ENCODE assay signal across 8 mouse cellular contexts in the genomic region with DNA sequence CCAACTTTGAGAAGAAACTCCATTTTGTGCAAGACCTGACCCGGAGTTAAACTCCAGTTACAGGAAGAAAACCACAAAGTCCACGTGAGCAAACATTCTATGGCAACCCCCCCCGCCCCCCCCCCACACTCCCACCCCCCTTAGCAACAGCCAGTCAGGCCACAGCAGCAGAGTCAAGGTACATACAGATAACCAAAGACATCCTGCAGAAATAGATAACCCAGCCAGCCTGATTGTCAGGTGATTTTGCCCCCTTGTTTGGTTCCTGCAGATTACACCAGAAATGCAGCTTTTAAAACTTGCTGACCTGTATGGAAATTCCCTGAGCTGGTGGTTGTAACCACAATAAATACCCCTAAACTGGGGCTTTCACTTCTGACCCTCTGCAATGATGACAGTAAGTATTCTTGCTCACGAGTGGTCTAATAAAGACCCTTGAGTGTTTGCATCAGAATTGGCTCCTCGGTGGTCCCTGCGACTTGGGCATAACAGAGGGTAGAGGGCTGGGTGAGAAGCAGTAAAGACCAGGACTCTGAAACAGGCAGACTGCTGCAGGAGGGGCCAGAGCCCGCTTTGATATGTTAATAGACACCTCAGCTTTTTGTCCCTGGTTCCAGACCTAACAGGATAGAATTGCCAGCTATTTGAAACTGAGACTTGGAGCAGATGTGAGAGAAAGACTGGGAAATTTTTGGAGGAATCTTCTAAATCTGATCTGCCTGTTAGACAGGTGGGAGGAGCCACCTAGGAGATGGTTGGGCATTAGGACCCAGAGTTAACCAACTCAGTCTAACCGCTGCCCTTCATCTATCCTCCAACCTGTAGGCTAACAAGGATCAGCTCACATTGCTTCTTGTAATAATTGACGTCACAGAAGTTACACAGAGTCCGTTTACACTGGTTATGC. TPM values are rescaled to one million over a fixed set of nuclear protein-coding genes. Genes with fewer than 3 reads are reported as not detected.
DNase-seq lines count a peak whose midpoint lies in the region; ATAC-seq and TF ChIP-seq lines count a peak whose summit lies in the region.

No protein-coding gene starts in this region.

- no peak for TF ChIP-seq POLR2A in testis, adult 2 months (IDR thresholded peaks at IDR 0.05; ENCODE audit: control insufficient read depth, low read depth, low read length)
- TF ChIP-seq POLR2A in limb, embryonic 14.5 days (IDR thresholded peaks at IDR 0.05; ENCODE audit: borderline replicate concordance, extremely low read depth, insufficient read depth, insufficient read length): no peak

- no peaks in the 10 kb centered on the region for H3K36me3 ChIP-seq in testis, adult 2 months (ENCODE audit: control insufficient read depth, insufficient read depth, low read length)
- no peaks in the 10 kb centered on the region for H3K36me3 ChIP-seq in embryonic facial prominence, embryonic 11.5 days (replicated peaks; ENCODE audit: control insufficient read depth, insufficient read depth, low read depth, low read length)
- no peaks in the 10 kb centered on the region for H3K36me3 ChIP-seq in hindbrain, embryonic 11.5 days (ENCODE audit: control insufficient read depth, insufficient read depth, low read length)
- no peaks in the 10 kb centered on the region for H3K36me3 ChIP-seq in limb, embryonic 14.5 days (ENCODE audit: control insufficient read depth, insufficient read depth, low read length)

- WGBS in embryonic facial prominence, embryonic 11.5 days: 10% methylated on average over 10 of the region's 10 CpGs
- WGBS in hindbrain, embryonic 11.5 days: 4% methylated on average over 10 of the region's 10 CpGs
- WGBS in limb, embryonic 14.5 days: 11% methylated on average over 9 of the region's 10 CpGs

- H3K4me1 ChIP-seq in testis, adult 2 months (ENCODE audit: control insufficient read depth, insufficient read depth, low read length): peaks cover 4% of the 10 kb centered on the region
- no peaks in the 10 kb centered on the region for H3K4me1 ChIP-seq in embryonic facial prominence, embryonic 11.5 days (ENCODE audit: control insufficient read depth, insufficient read depth, low read length)
- H3K4me1 ChIP-seq in hindbrain, embryonic 11.5 days (replicated peaks; ENCODE audit: control insufficient read depth, insufficient read depth, low read length): peaks cover 3% of the 10 kb centered on the region
- H3K4me1 ChIP-seq in limb, embryonic 14.5 days (ENCODE audit: control insufficient read depth, insufficient read depth, low read length): no peaks in the 10 kb centered on the region

- H3K27me3 ChIP-seq in testis, adult 2 months (ENCODE audit: control insufficient read depth, insufficient read depth, low read length): no peaks in the 10 kb centered on the region
- H3K27me3 ChIP-seq in embryonic facial prominence, embryonic 11.5 days (ENCODE audit: control insufficient read depth, insufficient read depth, low read length): no peaks in the 10 kb centered on the region
- no peaks in the 10 kb centered on the region for H3K27me3 ChIP-seq in hindbrain, embryonic 11.5 days (ENCODE audit: control insufficient read depth, insufficient read depth, low read length)
- no peaks in the 10 kb centered on the region for H3K27me3 ChIP-seq in limb, embryonic 14.5 days (ENCODE audit: control insufficient read depth, insufficient read depth, low read length)

- H3K4me2 ChIP-seq in embryonic facial prominence, embryonic 11.5 days (ENCODE audit: low read depth, low read length): peak overlapping the region; percentile 50
- H3K4me2 ChIP-seq in hindbrain, embryonic 11.5 days (replicated peaks; ENCODE audit: low read depth, low read length): peak overlapping the region; percentile 37
- H3K4me2 ChIP-seq in limb, embryonic 14.5 days (replicated peaks; ENCODE audit: low read depth, low read length, severe bottlenecking): peak overlapping the region; percentile 45

- peak; percentile 79 for ATAC-seq in embryonic facial prominence, embryonic 11.5 days (replicated peaks; ENCODE audit: insufficient number of reproducible peaks, low FRiP score, low TSS enrichment, low read depth)
- peak; percentile 75 for ATAC-seq in hindbrain, embryonic 11.5 days (ENCODE audit: low FRiP score)
- ATAC-seq in limb, embryonic 14.5 days (ENCODE audit: low FRiP score, low read depth): peak; percentile 70; the same call in 1 of the 2 replicates
- ATAC-seq in frontal cortex, adult (ENCODE audit: low TSS enrichment): no peak; the same call in 1 of the 2 replicates

- H3K9me3 ChIP-seq in embryonic facial prominence, embryonic 11.5 days (replicated peaks; ENCODE audit: control insufficient read depth, low read length): no peaks in the 10 kb centered on the region
- no peaks in the 10 kb centered on the region for H3K9me3 ChIP-seq in hindbrain, embryonic 11.5 days (ENCODE audit: control insufficient read depth, low read length)
- no peaks in the 10 kb centered on the region for H3K9me3 ChIP-seq in limb, embryonic 14.5 days (ENCODE audit: control insufficient read depth, low read length)

- peak overlapping the region; percentile 63 for H3K27ac ChIP-seq in testis, adult 2 months (ENCODE audit: control insufficient read depth, insufficient read depth, low read depth, low read length)
- no peak overlapping the region for H3K27ac ChIP-seq in embryonic facial prominence, embryonic 11.5 days (replicated peaks; ENCODE audit: low read depth, low read length)
- 0 out of 2 replicates have a peak overlapping the region, but pooled peaks have one; percentile 10 for H3K27ac ChIP-seq in hindbrain, embryonic 11.5 days (ENCODE audit: low read depth, low read length)
- no peak overlapping the region for H3K27ac ChIP-seq in limb, embryonic 14.5 days (replicated peaks; ENCODE audit: low read depth, low read length)

- peak overlapping the region; percentile 80 for H3K4me3 ChIP-seq in testis, adult 2 months (ENCODE audit: control insufficient read depth, low read depth, low read length)
- no peak overlapping the region for H3K4me3 ChIP-seq in embryonic facial prominence, embryonic 11.5 days (ENCODE audit: low read depth, low read length)
- H3K4me3 ChIP-seq in hindbrain, embryonic 11.5 days (ENCODE audit: low read depth, low read length): peak overlapping the region; percentile 6; the same call in 1 of the 2 replicates
- H3K4me3 ChIP-seq in limb, embryonic 14.5 days (replicated peaks; ENCODE audit: low read length): peak overlapping the region; percentile 21

- H3K9ac ChIP-seq in embryonic facial prominence, embryonic 11.5 days (replicated peaks; ENCODE audit: low read length): no peak overlapping the region
- H3K9ac ChIP-seq in hindbrain, embryonic 11.5 days (ENCODE audit: low read depth, low read length): peak overlapping the region; percentile 15; the same call in 1 of the 2 replicates
- no peak overlapping the region for H3K9ac ChIP-seq in limb, embryonic 14.5 days (ENCODE audit: low read depth, low read length, severe bottlenecking)

- no peak for DNase-seq in testis, postnatal 14 days (ENCODE audit: low spot score)
- DNase-seq in embryonic facial prominence, embryonic 11.5 days (ENCODE audit: low spot score): peak; percentile 74
- DNase-seq in hindbrain, embryonic 11.5 days (ENCODE audit: low spot score): peak; percentile 51
- no peak for DNase-seq in limb, embryonic 14.5 days (ENCODE audit: low spot score)
- peak; percentile 78 for DNase-seq in naive thymus-derived CD4-positive, alpha-beta T cell, adult 2 months (ENCODE audit: low read depth)
- DNase-seq in urinary bladder, postnatal 4 days (ENCODE audit: low spot score in 2 of 2): no peak

- TF ChIP-seq CTCF in testis, adult 2 months (IDR thresholded peaks at IDR 0.05; ENCODE audit: control insufficient read depth, insufficient read depth, insufficient replicate concordance, low read depth, low read length): no peak

RNA-seq across cellular contexts. Expression of a gene that starts 5.1 kb away (rescaled TPM):
- 2.2 TPM in 2 replicates for polyA plus RNA-seq in testis, adult 2 months (2012; rRNA removed)
- 0.49 and 0.66 TPM in 2 replicates for polyA plus RNA-seq in embryonic facial prominence, embryonic 11.5 days (2014; fragmentation: Nextera tagmentation; extraction: Ambion mirVana)
- 0.25 and 0.91 TPM in 2 replicates for polyA plus RNA-seq in hindbrain, embryonic 11.5 days (2014; fragmentation: Nextera tagmentation; extraction: Ambion mirVana)
- polyA plus RNA-seq in limb, embryonic 14.5 days (2012; rRNA removed): 0.08 and 0.15 TPM in 2 replicates
- polyA plus RNA-seq in limb, embryonic 14.5 days (2014; fragmentation: Nextera tagmentation; extraction: Ambion mirVana): not detected in 2 replicates

RNA-seq across cellular contexts. Expression of a gene that starts 14.9 kb away (rescaled TPM):
- 0.17 and 0.26 TPM in 2 replicates for polyA plus RNA-seq in testis, adult 2 months (2012; rRNA removed)
- polyA plus RNA-seq in embryonic facial prominence, embryonic 11.5 days (2014; fragmentation: Nextera tagmentation; extraction: Ambion mirVana): 0.45 TPM in 1 of 2 replicates, not detected in the other
- 0.27 TPM in 1 of 2 replicates, not detected in the other for polyA plus RNA-seq in hindbrain, embryonic 11.5 days (2014; fragmentation: Nextera tagmentation; extraction: Ambion mirVana)
- 0.06 and 0.08 TPM in 2 replicates for polyA plus RNA-seq in limb, embryonic 14.5 days (2012; rRNA removed)
- 0.23 TPM in 1 of 2 replicates, not detected in the other for polyA plus RNA-seq in limb, embryonic 14.5 days (2014; fragmentation: Nextera tagmentation; extraction: Ambion mirVana)

RNA-seq across cellular contexts. Expression of a gene that starts 21.0 kb away (rescaled TPM):
- polyA plus RNA-seq in testis, adult 2 months (2012; rRNA removed): 1.3 TPM in 1 of 2 replicates, not detected in the other
- 0.36 TPM in 1 of 2 replicates, not detected in the other for polyA plus RNA-seq in embryonic facial prominence, embryonic 11.5 days (2014; fragmentation: Nextera tagmentation; extraction: Ambion mirVana)
- 0.20 TPM in 1 of 2 replicates, not detected in the other for polyA plus RNA-seq in hindbrain, embryonic 11.5 days (2014; fragmentation: Nextera tagmentation; extraction: Ambion mirVana)
- 0.06 TPM in 1 of 2 replicates, not detected in the other for polyA plus RNA-seq in limb, embryonic 14.5 days (2012; rRNA removed)
- not detected in 2 replicates for polyA plus RNA-seq in limb, embryonic 14.5 days (2014; fragmentation: Nextera tagmentation; extraction: Ambion mirVana)

RNA-seq across cellular contexts. Expression of a gene that starts 26.6 kb away (rescaled TPM):
- 0.12 TPM in 1 of 2 replicates, not detected in the other for polyA plus RNA-seq in testis, adult 2 months (2012; rRNA removed)
- polyA plus RNA-seq in embryonic facial prominence, embryonic 11.5 days (2014; fragmentation: Nextera tagmentation; extraction: Ambion mirVana): not detected in 2 replicates
- polyA plus RNA-seq in hindbrain, embryonic 11.5 days (2014; fragmentation: Nextera tagmentation; extraction: Ambion mirVana): 0.57 TPM in 1 of 2 replicates, not detected in the other
- polyA plus RNA-seq in limb, embryonic 14.5 days (2012; rRNA removed): not detected in 2 replicates
- polyA plus RNA-seq in limb, embryonic 14.5 days (2014; fragmentation: Nextera tagmentation; extraction: Ambion mirVana): not detected in 2 replicates

RNA-seq across cellular contexts. Expression of a gene that starts 32.6 kb away (rescaled TPM):
- 0.41 TPM in 1 of 2 replicates, not detected in the other for polyA plus RNA-seq in testis, adult 2 months (2012; rRNA removed)
- 0.54 TPM in 1 of 2 replicates, not detected in the other for polyA plus RNA-seq in embryonic facial prominence, embryonic 11.5 days (2014; fragmentation: Nextera tagmentation; extraction: Ambion mirVana)
- 0.42 and 0.45 TPM in 2 replicates for polyA plus RNA-seq in hindbrain, embryonic 11.5 days (2014; fragmentation: Nextera tagmentation; extraction: Ambion mirVana)
- polyA plus RNA-seq in limb, embryonic 14.5 days (2012; rRNA removed): 0.06 TPM in 1 of 2 replicates, not detected in the other
- not detected in 2 replicates for polyA plus RNA-seq in limb, embryonic 14.5 days (2014; fragmentation: Nextera tagmentation; extraction: Ambion mirVana)

Comparison
In these comparisons a context has a peak if more than half of its experiments do, and no peak if none do; other contexts are left out.
1. H3K27ac ChIP-seq: peak in testis, adult 2 months (single experiment) and hindbrain, embryonic 11.5 days (single experiment); none in embryonic facial prominence, embryonic 11.5 days (single experiment) and limb, embryonic 14.5 days (single experiment).
2. DNase-seq: peak in embryonic facial prominence, embryonic 11.5 days (single experiment), hindbrain, embryonic 11.5 days (single experiment) and naive thymus-derived CD4-positive, alpha-beta T cell, adult 2 months (single experiment); none in testis, postnatal 14 days (single experiment), limb, embryonic 14.5 days (single experiment) and urinary bladder, postnatal 4 days (0 of 2).
3. Peak in every context shown above with its lines, with median percentiles within 50 percentile points of each other: H3K4me2 ChIP-seq.